Mouse (Mus musculus) liver, adult 2 months (tissue): Measurements from ENCODE around the gene Suco.

Experiments
- CTCF ChIP-seq: fragments of 200-500 bp; IDR thresholded peaks from 2 replicates; pipeline ENCODE4 v1.5.1; 2011; ENCODE audit warnings: low read depth, low read length, control low read depth
- POLR2A ChIP-seq: fragments of 200-500 bp; IDR thresholded peaks from 2 replicates; pipeline ENCODE4 v1.6.1; 2011; ENCODE audit warnings: low read length, control low read depth; ENCODE audit not compliant: insufficient read depth; ENCODE audit errors: extremely low read depth

DNA sequence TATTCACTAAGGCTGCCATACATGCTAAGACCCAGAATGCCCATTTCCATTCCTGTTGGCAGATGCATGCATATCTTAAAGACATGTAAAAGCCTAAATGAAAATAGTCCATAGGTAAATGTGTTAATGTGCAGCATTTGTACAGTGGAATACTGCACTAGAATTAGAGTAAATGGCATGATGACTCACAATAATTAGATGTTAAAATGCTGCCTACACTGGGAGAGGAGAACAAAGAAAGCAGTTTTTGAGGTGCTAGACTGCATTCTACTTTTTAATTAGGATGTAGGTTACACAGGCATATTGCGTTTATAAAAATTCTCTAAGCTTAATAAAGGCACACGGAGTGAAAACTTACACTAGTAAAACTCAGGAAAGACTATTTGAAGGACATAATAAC is 49.8 kb downstream of the Suco start:
- no peak for TF ChIP-seq POLR2A
- TF ChIP-seq CTCF, result no peak
